Mouse (Mus musculus): ENCODE results near the gene Lbhd1.
"Not testable (repeated sequence)": the region's sequence is repeated elsewhere in the genome, so short reads cannot be mapped to it uniquely, and the experiment has no call there.

Lbhd1 gene

GRCm38 (mm10) chr19:8871267-8872186, 12.0 kb upstream of the Lbhd1 start, which contains the start of gene Ubxn1:
Ubxn1 (plus strand) TSS chr19:8871496.
- DNase-seq (ENCODE audit: low spot score in 2 of 2): peak; percentile 87 to 90

- no peak for DNase-seq (ENCODE audit: low spot score in 2 of 2)
Observed at GRCm38 (mm10) chr19:8872266-8872840, 11.2 kb upstream of the Lbhd1 start.

- DNase-seq (ENCODE audit: low spot score in 2 of 2): no peak
Observed at GRCm38 (mm10) chr19:8875031-8875430, 8.5 kb upstream of the Lbhd1 start.

- DNase-seq (ENCODE audit: low spot score in 2 of 2): peak; percentile 83 to 87
Observed at GRCm38 (mm10) chr19:8880311-8881033, 3.1 kb upstream of the Lbhd1 start, which contains the start of gene Uqcc3. Uqcc3 (minus strand) TSS chr19:8880923.

- DNase-seq (ENCODE audit: low spot score in 2 of 2): no peak
Observed at GRCm38 (mm10) chr19:8881034-8881392, 2.5 kb upstream of the Lbhd1 start.

GRCm38 (mm10) chr19:8886916-8887584, 3.5 kb downstream of the Lbhd1 start:
- DNase-seq (ENCODE audit: low spot score in 2 of 2): no peak

- DNase-seq (ENCODE audit: low spot score in 2 of 2): no peak
Observed at GRCm38 (mm10) chr19:8887585-8888463, 4.3 kb downstream of the Lbhd1 start.

GRCm38 (mm10) chr19:8888511-8889385, 5.2 kb downstream of the Lbhd1 start, which contains the start of the genes 1810009A15Rik and Gm49416:
1810009A15Rik (plus strand) TSS chr19:8888853.
Gm49416 (plus strand) TSS chr19:8888926.
- DNase-seq (ENCODE audit: low spot score in 2 of 2): peak; percentile 88 to 93

- DNase-seq (ENCODE audit: low spot score in 2 of 2): peak; percentile 80 to 83
Observed at GRCm38 (mm10) chr19:8892829-8893766, 9.6 kb downstream of the Lbhd1 start, which contains the start of gene Ints5. Ints5 (plus strand) TSS chr19:8893005.

- DNase-seq (ENCODE audit: low spot score in 2 of 2): no peak
Observed at GRCm38 (mm10) chr19:8895397-8895960, 11.9 kb downstream of the Lbhd1 start.

- not testable (repeated sequence) for DNase-seq (ENCODE audit: low spot score in 2 of 2)
Observed at GRCm38 (mm10) chr19:8896231-8896630, 12.7 kb downstream of the Lbhd1 start.

GRCm38 (mm10) chr19:8897211-8897864, 13.8 kb downstream of the Lbhd1 start:
- peak in 1 of 2 experiments; percentile 16 for DNase-seq (ENCODE audit: low spot score in 2 of 2)

- DNase-seq (ENCODE audit: low spot score in 2 of 2): peak; percentile 91 to 94
Observed at GRCm38 (mm10) chr19:8897865-8898495, 14.4 kb downstream of the Lbhd1 start, which contains the start of gene Ganab. Ganab (plus strand) TSS chr19:8898071.

GRCm38 (mm10) chr19:8898576-8898975, 15.0 kb downstream of the Lbhd1 start:
- DNase-seq (ENCODE audit: low spot score in 2 of 2): no peak

GRCm38 (mm10) chr19:8899079-8899478, 15.5 kb downstream of the Lbhd1 start:
- DNase-seq (ENCODE audit: low spot score in 2 of 2): no peak

GRCm38 (mm10) chr19:8903412-8903811, 19.9 kb downstream of the Lbhd1 start:
- no peak for DNase-seq (ENCODE audit: low spot score in 2 of 2)

GRCm38 (mm10) chr19:8908531-8908930, 25.0 kb downstream of the Lbhd1 start:
- no peak for DNase-seq (ENCODE audit: low spot score in 2 of 2)

All from spleen, postnatal 14 days (tissue).